Mouse (Mus musculus): ENCODE data around the gene Ppp1r12a. TPM values are rescaled to one million over a fixed set of nuclear protein-coding genes. Genes with fewer than 3 reads are reported as not detected.

Gene Ppp1r12a
- polyA plus RNA-seq, 1 experiment from 2014 or later: 104 TPM

DNA sequence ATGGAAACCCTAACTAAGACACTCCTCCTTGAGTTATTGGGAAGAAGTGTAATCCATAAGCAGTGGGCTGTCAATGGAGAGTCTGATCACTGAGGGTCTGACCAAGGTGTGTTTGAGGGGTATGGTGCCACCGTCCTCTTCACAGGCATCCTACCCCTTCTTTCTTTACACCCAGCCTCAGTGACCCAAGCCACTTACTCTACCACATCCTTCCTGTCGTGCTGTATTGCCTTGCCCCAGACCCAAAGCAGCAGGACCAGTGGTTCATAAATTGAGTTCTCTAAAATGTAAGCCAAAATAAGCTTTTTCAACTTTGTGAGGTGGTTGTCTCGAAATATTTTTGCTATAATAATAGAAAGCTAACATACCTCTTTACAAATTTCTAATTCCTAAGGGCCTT lies 22.2 kb upstream of the Ppp1r12a start:
- 78% methylated on average over 3 of the region's 3 CpGs for WGBS
- ATAC-seq (ENCODE audit: borderline replicate concordance, extremely low read depth, low FRiP score, low TSS enrichment): no peak

DNA sequence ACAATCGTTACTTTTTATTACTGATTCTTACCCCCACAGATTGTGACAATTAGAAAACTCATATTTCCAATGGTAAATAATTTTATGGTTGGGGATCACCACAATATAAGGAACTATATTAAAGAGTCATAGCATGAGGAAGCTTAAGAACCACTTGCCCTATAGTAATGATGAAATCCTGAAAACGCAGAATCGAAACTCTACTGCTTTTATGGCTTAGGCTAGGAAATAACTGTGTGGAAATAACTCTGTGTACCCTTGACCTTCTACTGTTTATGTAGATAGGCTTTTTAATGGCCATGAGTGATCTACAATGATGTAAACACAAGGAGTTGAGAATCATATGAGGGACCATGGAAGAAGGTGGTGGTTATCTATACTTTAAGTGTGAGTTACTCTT lies 21.3 kb upstream of the Ppp1r12a start:
- WGBS: 81% methylated on average over 3 of the region's 3 CpGs

More for the DNA sequence above, 22.2 kb upstream of the Ppp1r12a start:
- no peaks in the 10 kb centered on the region for H3K4me1 ChIP-seq
- no peak overlapping the region for H3K9ac ChIP-seq
- H3K27me3 ChIP-seq: no peaks in the 10 kb centered on the region
- H3K36me3 ChIP-seq: no peaks in the 10 kb centered on the region
- no peaks in the 10 kb centered on the region for H3K9me3 ChIP-seq
- no peak overlapping the region for H3K27ac ChIP-seq
- no peak overlapping the region for H3K4me2 ChIP-seq
- no peak overlapping the region for H3K4me3 ChIP-seq

DNA sequence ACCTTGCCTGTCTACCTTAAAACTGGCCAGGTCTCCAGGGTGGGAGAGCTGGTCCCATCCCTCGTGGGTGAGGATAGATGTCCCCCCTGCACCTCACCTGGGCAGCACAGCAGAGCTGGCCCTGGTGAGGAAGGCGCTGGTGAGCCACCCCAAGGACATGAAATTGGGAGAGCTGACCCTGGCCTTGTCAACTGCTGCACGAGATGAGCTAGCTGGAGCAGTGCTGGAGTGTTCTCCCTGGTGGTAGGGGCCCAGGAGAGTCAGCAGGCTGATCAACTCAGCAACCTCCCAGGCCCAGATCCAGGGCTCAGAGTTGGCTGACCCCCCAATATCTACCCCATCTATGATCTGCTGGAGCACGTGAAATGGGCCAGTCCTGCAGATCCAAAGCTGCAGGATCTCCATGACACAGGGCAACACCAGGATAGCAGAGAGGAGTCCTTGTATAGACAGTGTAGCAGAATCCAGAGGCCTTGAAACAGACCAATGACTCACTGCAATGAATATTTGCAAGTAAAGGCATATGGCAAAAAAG lies 17.9 kb upstream of the Ppp1r12a start:
- H3K4me3 ChIP-seq: no peak overlapping the region
- no peaks in the 10 kb centered on the region for H3K36me3 ChIP-seq
- WGBS: 74% methylated on average over 4 of the region's 4 CpGs
- no peaks in the 10 kb centered on the region for H3K27me3 ChIP-seq
- no peak overlapping the region for H3K9ac ChIP-seq
- no peak overlapping the region for H3K27ac ChIP-seq
- H3K4me2 ChIP-seq: no peak overlapping the region
- ATAC-seq (ENCODE audit: borderline replicate concordance, extremely low read depth, low FRiP score, low TSS enrichment): no peak
- H3K9me3 ChIP-seq: no peaks in the 10 kb centered on the region
- H3K4me1 ChIP-seq: no peaks in the 10 kb centered on the region

More for the DNA sequence above, 21.3 kb upstream of the Ppp1r12a start:
- Histone ChIP-seq H3K36me3 (no peaks in the 10 kb centered on the region), H3K4me3 (no peak overlapping the region), H3K27me3 (no peaks in the 10 kb centered on the region), H3K9me3 (no peaks in the 10 kb centered on the region), H3K27ac (no peak overlapping the region), H3K4me1 (no peaks in the 10 kb centered on the region), H3K9ac (no peak overlapping the region), H3K4me2 (no peak overlapping the region)
- no peak for ATAC-seq (ENCODE audit: borderline replicate concordance, extremely low read depth, low FRiP score, low TSS enrichment)

DNA sequence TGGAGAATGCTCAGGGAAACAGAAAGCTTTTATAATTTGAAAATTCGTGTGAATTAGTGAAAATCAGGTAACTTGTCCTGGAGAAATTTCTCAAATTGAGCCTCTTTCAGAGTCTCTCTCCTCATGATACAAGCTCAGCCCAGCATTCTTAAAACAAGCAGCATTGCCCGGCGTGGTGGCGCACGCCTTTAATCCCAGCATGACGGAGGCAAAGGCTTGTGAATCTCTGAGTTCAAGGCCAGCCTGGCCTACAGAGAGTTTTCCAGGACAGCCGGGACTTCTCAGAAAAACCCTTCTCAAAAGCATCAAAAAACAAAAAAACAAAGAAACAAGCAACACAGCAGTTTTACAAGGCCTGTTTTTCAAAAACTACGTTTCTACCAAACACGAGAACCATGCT lies 16.3 kb upstream of the Ppp1r12a start:
- no peak for ATAC-seq (ENCODE audit: borderline replicate concordance, extremely low read depth, low FRiP score, low TSS enrichment)
- Histone ChIP-seq H3K36me3 (no peaks in the 10 kb centered on the region), H3K4me1 (no peaks in the 10 kb centered on the region), H3K9me3 (no peaks in the 10 kb centered on the region), H3K4me3 (no peak overlapping the region), H3K9ac (no peak overlapping the region), H3K27ac (no peak overlapping the region), H3K27me3 (no peaks in the 10 kb centered on the region), H3K4me2 (no peak overlapping the region)
- WGBS: 87% methylated on average over 9 of the region's 9 CpGs

DNA sequence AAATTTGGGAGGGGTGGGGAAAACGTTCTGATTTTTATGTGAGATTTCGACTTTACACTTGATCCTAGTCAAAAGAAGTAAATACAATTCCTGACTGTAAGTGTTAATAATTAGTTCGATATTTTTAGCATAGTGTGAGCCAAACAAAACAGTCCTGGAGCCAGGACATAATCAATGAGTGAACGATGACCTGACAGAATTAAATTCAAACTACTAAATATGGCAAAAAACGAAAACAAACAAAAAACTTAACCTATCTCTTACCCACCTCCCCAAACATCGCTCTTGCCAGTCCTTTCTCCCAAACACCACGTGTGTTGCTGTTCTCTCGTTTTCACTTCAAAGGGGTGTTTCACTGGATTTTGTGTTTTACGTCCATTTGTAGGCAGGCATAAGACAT lies 15.0 kb upstream of the Ppp1r12a start:
- WGBS: 72% methylated on average over 9 of the region's 9 CpGs
- Histone ChIP-seq H3K4me1 (no peaks in the 10 kb centered on the region), H3K27me3 (no peaks in the 10 kb centered on the region)

DNA sequence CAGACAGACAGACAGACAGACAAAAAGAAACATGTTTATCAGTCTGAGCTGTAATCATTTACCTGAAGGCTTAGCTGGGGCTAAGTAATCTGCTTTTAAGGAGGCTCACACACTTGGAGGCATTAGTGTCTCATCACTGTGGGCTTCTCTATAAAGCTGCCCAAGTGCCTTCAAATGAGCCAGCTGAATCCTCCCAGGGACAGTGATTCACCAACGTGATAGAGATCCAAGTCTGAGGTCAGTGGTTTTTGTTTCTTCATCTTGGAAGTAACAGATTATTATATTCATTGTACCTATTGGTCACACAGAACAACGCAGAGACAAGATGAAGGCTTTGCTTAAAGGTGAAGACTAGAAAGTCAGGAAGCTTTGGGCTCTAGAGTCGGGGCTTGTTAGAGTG lies 8.7 kb upstream of the Ppp1r12a start:
- WGBS: 71% methylated on average over 3 of the region's 3 CpGs
- H3K4me2 ChIP-seq: no peak overlapping the region
- no peak overlapping the region for H3K27ac ChIP-seq
- H3K36me3 ChIP-seq: no peaks in the 10 kb centered on the region
- 0 out of 2 replicates have a peak, but pooled peaks cover 3% of the 10 kb centered on the region for H3K4me1 ChIP-seq
- ATAC-seq (ENCODE audit: borderline replicate concordance, extremely low read depth, low FRiP score, low TSS enrichment): no peak
- H3K9ac ChIP-seq: no peak overlapping the region
- no peaks in the 10 kb centered on the region for H3K27me3 ChIP-seq
- H3K9me3 ChIP-seq: no peaks in the 10 kb centered on the region
- H3K4me3 ChIP-seq: no peak overlapping the region

More for the DNA sequence above, 15.0 kb upstream of the Ppp1r12a start:
- H3K9me3 ChIP-seq: no peaks in the 10 kb centered on the region
- no peak for ATAC-seq (ENCODE audit: borderline replicate concordance, extremely low read depth, low FRiP score, low TSS enrichment)
- no peaks in the 10 kb centered on the region for H3K36me3 ChIP-seq
- no peak overlapping the region for H3K4me2 ChIP-seq
- no peak overlapping the region for H3K9ac ChIP-seq
- H3K4me3 ChIP-seq: no peak overlapping the region
- H3K27ac ChIP-seq: no peak overlapping the region

DNA sequence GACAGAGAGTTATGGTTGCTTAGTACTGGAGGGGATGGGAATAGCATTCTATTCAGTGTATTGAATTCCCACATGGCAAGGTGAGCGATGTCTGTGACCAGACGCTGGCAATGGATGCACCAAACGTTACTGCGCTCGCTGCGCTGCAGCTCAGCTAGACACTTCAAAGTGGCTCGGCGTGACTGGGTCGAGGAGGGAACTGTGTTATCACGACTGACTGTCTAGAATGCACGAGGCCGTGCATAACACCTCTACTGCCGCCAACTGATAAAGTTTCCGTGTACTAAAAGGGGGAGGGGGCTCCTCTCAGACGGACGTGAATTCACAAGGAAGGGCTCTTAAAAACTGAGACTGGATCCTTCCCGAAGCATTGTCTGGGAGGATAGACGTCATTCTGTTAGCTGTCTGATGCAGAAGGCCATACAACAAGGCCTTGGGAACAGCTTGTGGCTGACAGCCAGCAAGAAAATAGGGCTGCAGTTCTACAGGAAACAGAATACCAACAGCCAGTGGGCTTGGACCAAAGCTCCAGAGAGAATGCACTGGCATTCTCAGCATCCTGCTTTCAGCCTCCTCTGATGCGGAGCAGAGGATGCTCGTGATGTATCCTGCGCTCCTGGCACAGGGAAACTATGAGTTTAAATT lies 6.8 kb upstream of the Ppp1r12a start:
- no peak overlapping the region; the same call in 1 of the 2 replicates for H3K4me3 ChIP-seq
- 0 out of 2 replicates have a peak, but pooled peaks cover 3% of the 10 kb centered on the region for H3K4me1 ChIP-seq
- H3K27me3 ChIP-seq: no peaks in the 10 kb centered on the region
- no peak overlapping the region for H3K27ac ChIP-seq
- WGBS: 40% methylated on average over 21 of the region's 21 CpGs
- no peaks in the 10 kb centered on the region for H3K36me3 ChIP-seq
- peak; percentile 49; the same call in 1 of the 2 replicates for ATAC-seq (ENCODE audit: borderline replicate concordance, extremely low read depth, low FRiP score, low TSS enrichment)
- no peak overlapping the region for H3K9ac ChIP-seq
- no peaks in the 10 kb centered on the region for H3K9me3 ChIP-seq
- peak overlapping the region; percentile 19; the same call in 1 of the 2 replicates for H3K4me2 ChIP-seq

DNA sequence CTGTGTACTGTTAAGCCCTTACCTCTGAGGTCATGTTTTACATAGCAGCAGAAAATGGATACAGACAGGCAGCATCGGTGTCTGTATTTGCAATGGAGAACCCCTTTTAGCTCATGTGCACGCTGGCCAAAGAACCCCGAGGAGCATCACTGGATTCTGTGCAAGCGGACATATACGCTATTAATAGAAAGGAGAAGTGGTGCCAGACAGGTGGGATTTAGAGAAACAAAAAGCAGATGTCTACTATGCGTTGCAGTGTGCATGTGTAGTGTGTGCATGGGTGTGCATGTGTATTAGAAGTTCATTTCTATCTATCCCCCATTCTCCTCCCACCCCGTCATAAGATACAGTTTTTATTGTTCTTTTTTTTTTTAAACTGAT lies 6.3 kb upstream of the Ppp1r12a start:
- H3K9me3 ChIP-seq: no peaks in the 10 kb centered on the region
- H3K4me3 ChIP-seq: no peak overlapping the region
- no peaks in the 10 kb centered on the region for H3K27me3 ChIP-seq
- H3K4me2 ChIP-seq: no peak overlapping the region
- no peak for ATAC-seq (ENCODE audit: borderline replicate concordance, extremely low read depth, low FRiP score, low TSS enrichment)
- no peaks in the 10 kb centered on the region for H3K36me3 ChIP-seq
- no peak overlapping the region for H3K9ac ChIP-seq
- H3K4me1 ChIP-seq: 0 out of 2 replicates have a peak, but pooled peaks cover 3% of the 10 kb centered on the region
- 77% methylated on average over 7 of the region's 7 CpGs for WGBS
- no peak overlapping the region for H3K27ac ChIP-seq

DNA sequence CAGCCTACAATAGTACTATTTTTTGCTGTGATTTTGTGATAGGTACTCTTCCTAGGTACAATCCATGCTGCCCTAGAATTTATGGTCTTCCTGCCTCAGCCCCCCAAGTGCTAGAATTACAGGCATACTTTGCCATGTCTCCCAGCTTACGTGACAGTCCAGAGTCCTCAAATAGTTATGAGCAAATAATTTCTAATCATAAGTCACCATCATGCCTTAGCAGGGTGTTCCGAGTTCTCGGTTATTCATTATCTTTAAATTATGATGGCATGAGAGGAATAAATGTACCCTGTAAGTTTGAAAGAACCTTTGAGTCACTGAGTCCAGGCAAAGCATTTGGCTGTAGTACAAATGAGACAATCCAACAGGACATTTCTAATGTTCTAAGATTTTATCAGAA lies 5.9 kb upstream of the Ppp1r12a start:
- no peak overlapping the region for H3K27ac ChIP-seq
- H3K36me3 ChIP-seq: no peaks in the 10 kb centered on the region
- no peaks in the 10 kb centered on the region for H3K27me3 ChIP-seq
- H3K4me2 ChIP-seq: no peak overlapping the region
- no peak overlapping the region for H3K4me3 ChIP-seq
- peaks cover 7% of the 10 kb centered on the region; the same call in 1 of the 2 replicates for H3K4me1 ChIP-seq
- H3K9ac ChIP-seq: no peak overlapping the region
- WGBS: 78% methylated on average over 3 of the region's 3 CpGs
- H3K9me3 ChIP-seq: no peaks in the 10 kb centered on the region
- no peak for ATAC-seq (ENCODE audit: borderline replicate concordance, extremely low read depth, low FRiP score, low TSS enrichment)

DNA sequence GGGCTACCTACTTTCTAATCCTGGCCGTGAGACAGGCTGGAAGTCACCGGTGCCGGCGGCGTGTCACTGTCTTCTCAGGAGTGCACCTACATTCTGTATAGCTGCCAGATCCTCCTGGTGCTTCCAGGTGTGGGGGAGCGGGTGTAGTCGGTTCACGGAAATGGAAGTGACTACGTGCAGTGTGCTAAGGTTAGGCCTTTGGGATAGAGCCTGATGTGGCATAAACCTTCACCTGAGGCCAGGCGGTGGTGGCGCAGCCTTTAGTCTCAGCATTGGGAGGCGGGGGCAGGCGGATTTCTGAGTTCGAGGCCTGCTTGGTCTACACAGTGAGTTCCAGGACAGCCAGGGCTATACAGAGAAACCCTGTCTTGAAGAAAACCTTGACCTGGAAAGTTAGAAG lies 3.0 kb upstream of the Ppp1r12a start:
- 87% methylated on average over 14 of the region's 14 CpGs for WGBS
- ATAC-seq (ENCODE audit: borderline replicate concordance, extremely low read depth, low FRiP score, low TSS enrichment): no peak
- no peak overlapping the region for H3K4me2 ChIP-seq

DNA sequence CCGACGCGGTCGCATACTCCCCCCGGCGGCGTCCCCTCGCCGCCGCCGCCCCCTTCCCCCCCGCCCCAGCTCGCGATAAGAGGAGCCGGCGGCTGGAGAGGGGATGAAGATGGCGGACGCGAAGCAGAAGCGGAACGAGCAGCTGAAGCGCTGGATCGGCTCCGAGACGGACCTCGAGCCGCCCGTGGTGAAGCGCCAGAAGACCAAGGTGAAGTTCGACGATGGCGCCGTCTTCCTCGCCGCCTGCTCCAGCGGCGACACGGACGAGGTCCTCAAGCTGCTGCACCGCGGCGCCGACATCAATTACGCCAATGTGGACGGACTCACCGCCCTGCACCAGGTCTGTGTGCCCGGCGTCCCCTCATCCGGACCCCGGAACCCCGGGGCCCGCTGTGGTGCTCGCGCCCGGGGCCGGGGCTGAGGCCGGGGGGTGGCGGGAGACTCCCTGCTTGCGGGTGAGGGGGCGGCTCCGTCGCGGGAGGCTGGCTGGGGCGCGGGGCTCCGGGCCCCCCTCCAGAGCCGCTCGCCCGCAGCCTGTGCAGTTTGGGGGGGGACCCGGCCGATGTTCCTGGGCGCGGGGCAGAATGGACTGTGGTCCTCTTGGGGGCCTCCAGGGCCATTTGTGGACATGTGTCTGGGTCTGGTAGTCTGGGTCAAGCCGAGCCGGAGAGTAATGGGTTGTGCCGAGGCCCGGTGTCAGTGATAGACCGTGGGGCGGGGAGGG lies 466 bp downstream of the Ppp1r12a start:
- Histone ChIP-seq H3K9ac (peak overlapping the region; percentile 97), H3K36me3 (no peaks in the 10 kb centered on the region), H3K27me3 (no peaks in the 10 kb centered on the region), H3K4me2 (peak overlapping the region; percentile 51), H3K9me3 (no peaks in the 10 kb centered on the region), H3K4me3 (peak overlapping the region; percentile 91), H3K4me1 (peaks cover 29% of the 10 kb centered on the region), H3K27ac (peak overlapping the region; percentile 98)
- under 1% methylated on average over 61 of the region's 79 CpGs for WGBS
- ATAC-seq (ENCODE audit: borderline replicate concordance, extremely low read depth, low FRiP score, low TSS enrichment): peak; percentile 31

More for the DNA sequence above, 3.0 kb upstream of the Ppp1r12a start:
- H3K27ac ChIP-seq: no peak overlapping the region
- no peak overlapping the region for H3K4me3 ChIP-seq
- no peak overlapping the region for H3K9ac ChIP-seq
- H3K36me3 ChIP-seq: no peaks in the 10 kb centered on the region
- no peaks in the 10 kb centered on the region for H3K27me3 ChIP-seq
- no peaks in the 10 kb centered on the region for H3K9me3 ChIP-seq
- peaks cover 12% of the 10 kb centered on the region; the same call in 1 of the 2 replicates for H3K4me1 ChIP-seq

DNA sequence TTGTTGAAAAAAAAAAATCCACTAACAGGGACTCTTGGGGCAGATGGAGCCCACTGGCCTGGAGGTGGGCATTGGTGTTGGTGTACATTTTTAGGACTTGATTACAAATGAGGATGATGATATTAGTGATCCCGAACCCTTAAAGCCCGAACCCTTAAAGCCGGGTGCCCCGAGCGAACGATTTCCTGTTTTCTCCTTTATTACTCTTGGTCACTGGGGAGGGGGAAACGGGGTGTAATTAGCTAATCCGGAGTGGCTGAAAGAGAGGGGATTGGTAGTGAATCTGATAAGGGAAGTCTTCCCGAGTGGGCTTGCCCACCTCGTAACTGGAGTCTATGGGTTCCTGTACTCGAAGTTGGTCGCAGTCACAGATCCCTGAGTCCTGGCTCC lies 1.0 kb downstream of the Ppp1r12a start:
- no peak for ATAC-seq (ENCODE audit: borderline replicate concordance, extremely low read depth, low FRiP score, low TSS enrichment)
- Histone ChIP-seq H3K36me3 (no peaks in the 10 kb centered on the region), H3K9me3 (no peaks in the 10 kb centered on the region), H3K27ac (peak overlapping the region; percentile 98), H3K4me1 (peaks cover 29% of the 10 kb centered on the region), H3K9ac (peak overlapping the region; percentile 97), H3K4me3 (peak overlapping the region; percentile 91), H3K4me2 (peak overlapping the region; percentile 51), H3K27me3 (no peaks in the 10 kb centered on the region)
- under 1% methylated on average over 12 of the region's 12 CpGs for WGBS

Measured in lung, embryonic 15.5 days (tissue).